Mouse (Mus musculus) CH12.LX (cell line): ENCODE data around the gene Zmynd15. TPM values are rescaled to one million over a fixed set of nuclear protein-coding genes. Genes with fewer than 3 reads are reported as not detected.
"Not testable (repeated sequence)": the region's sequence is repeated elsewhere in the genome, so short reads cannot be mapped to it uniquely, and the experiment has no call there.

ENCODE experiments used
- DNase-seq: peaks from one replicate; pipeline ENCODE4 v3.0.0-alpha.2; 2013; ENCODE audit errors: extremely low read depth
- H3K27ac ChIP-seq: 2 replicates; pipeline ENCODE4 v1.5.1; 2012; ENCODE audit warnings: low read depth, mild to moderate bottlenecking, control low read depth, moderate library complexity; ENCODE audit not compliant: insufficient read depth
- H3K27me3 ChIP-seq: replicated peaks from 2 replicates; pipeline ENCODE3; 2012; ENCODE audit warnings: inconsistent platforms
- H3K36me3 ChIP-seq, 2 experiments: replicated peaks in 1 of 2; 2 replicates each; pipeline versions ENCODE3 to v1.6.1; 2012; ENCODE audit warnings: inconsistent platforms in 1 of 2, low read length in 1 of 2, mild to moderate bottlenecking in 1 of 2, mixed read lengths in 1 of 2, moderate library complexity in 1 of 2; ENCODE audit not compliant: control insufficient read depth in 1 of 2, insufficient read depth in 1 of 2
- H3K4me1 ChIP-seq, 2 experiments: 2 replicates each; pipeline ENCODE4 v1.6.1; 2012; ENCODE audit warnings: inconsistent platforms in 1 of 2, moderate library complexity in 1 of 2; ENCODE audit not compliant: insufficient read depth in 2 of 2, control insufficient read depth in 1 of 2
- H3K4me2 ChIP-seq: 2 replicates; pipeline ENCODE4 v1.6.1; 2012; ENCODE audit warnings: low read depth, mild to moderate bottlenecking, control low read depth; ENCODE audit not compliant: poor library complexity, insufficient read depth, severe bottlenecking
- H3K4me3 ChIP-seq, 3 experiments: fragments of 150-350 bp in 1 of 3; sonication (generic) in 1 of 3; replicated peaks in 1 of 3; 2 replicates each; pipeline versions ENCODE3 to v1.5.1; 2011 to 2012; ENCODE audit warnings: low read depth in 2 of 3, low read length in 2 of 3, mild to moderate bottlenecking in 2 of 3, moderate library complexity in 2 of 3, control low read depth in 1 of 3, improper control_type of control experiment in 1 of 3, inconsistent platforms in 1 of 3, mixed read lengths in 1 of 3; ENCODE audit not compliant: poor library complexity in 1 of 3
- H3K79me2 ChIP-seq: replicated peaks from 2 replicates; pipeline ENCODE4 v1.6.1; 2012; ENCODE audit warnings: mild to moderate bottlenecking, moderate library complexity; ENCODE audit not compliant: control insufficient read depth, poor library complexity, insufficient read depth, severe bottlenecking; ENCODE audit errors: extremely low read depth
- H3K9ac ChIP-seq: 2 replicates; pipeline ENCODE4 v1.6.1; 2012; ENCODE audit warnings: low read depth, mild to moderate bottlenecking, control low read depth, moderate library complexity; ENCODE audit not compliant: insufficient read depth
- H3K9me3 ChIP-seq: replicated peaks from 2 replicates; pipeline ENCODE3; 2012; ENCODE audit warnings: low read length, inconsistent platforms, mixed read lengths
- BHLHE40 ChIP-seq: IDR thresholded peaks from 2 replicates; pipeline ENCODE4 v1.6.1; 2011; ENCODE audit warnings: mild to moderate bottlenecking, low read depth, low read length, improper control_type of control experiment
- CHD1 ChIP-seq: IDR thresholded peaks from 2 replicates; pipeline ENCODE4 v1.6.1; 2012; ENCODE audit warnings: low read depth, low read length, improper control_type of control experiment, inconsistent platforms
- CHD2 ChIP-seq: IDR thresholded peaks from 2 replicates; pipeline ENCODE4 v1.6.1; 2011; ENCODE audit warnings: low read length, improper control_type of control experiment
- E2F4 ChIP-seq: IDR thresholded peaks from 2 replicates; pipeline ENCODE4 v1.6.1; 2011; ENCODE audit warnings: low read depth, low read length, improper control_type of control experiment; ENCODE audit not compliant: insufficient replicate concordance
- EP300 ChIP-seq: IDR thresholded peaks from 2 replicates; pipeline ENCODE4 v1.6.1; 2011; ENCODE audit warnings: low read length, improper control_type of control experiment
- ETS1 ChIP-seq: conservative IDR thresholded peaks from 2 replicates; pipeline ENCODE4 v1.6.1; 2012; ENCODE audit warnings: low read depth, mild to moderate bottlenecking, inconsistent platforms, low read length, improper control_type of control experiment, moderate library complexity
- MAX ChIP-seq: IDR thresholded peaks from 2 replicates; pipeline ENCODE4 v1.6.1; 2011; ENCODE audit warnings: low read length, improper control_type of control experiment
- MEF2A ChIP-seq: IDR thresholded peaks from 2 replicates; pipeline ENCODE4 v1.6.1; 2014; ENCODE audit warnings: low read depth, mild to moderate bottlenecking, inconsistent platforms, low read length, improper control_type of control experiment, borderline replicate concordance
- MYC ChIP-seq: IDR thresholded peaks from 2 replicates; pipeline ENCODE4 v1.6.1; 2011; ENCODE audit warnings: low read depth, mild to moderate bottlenecking, improper control_type of control experiment, low read length
- NRF1 ChIP-seq: IDR thresholded peaks from 2 replicates; pipeline ENCODE4 v1.6.1; 2014; ENCODE audit warnings: low read depth, mild to moderate bottlenecking, inconsistent platforms, low read length, improper control_type of control experiment, moderate library complexity
- POLR2A ChIP-seq: IDR thresholded peaks from 2 replicates; pipeline ENCODE4 v1.6.1; 2011; ENCODE audit warnings: low read depth, mild to moderate bottlenecking, improper control_type of control experiment, low read length
- RAD21 ChIP-seq: IDR thresholded peaks from 2 replicates; pipeline ENCODE4 v1.6.1; 2011; ENCODE audit warnings: low read depth, mild to moderate bottlenecking, low read length, improper control_type of control experiment, moderate library complexity
- TCF12 ChIP-seq: IDR thresholded peaks from 2 replicates; pipeline ENCODE4 v1.6.1; 2014; ENCODE audit warnings: low read depth, mild to moderate bottlenecking, inconsistent platforms, low read length, improper control_type of control experiment
- UBTF ChIP-seq: IDR thresholded peaks from 2 replicates; pipeline ENCODE4 v1.6.1; 2012; ENCODE audit warnings: low read depth, mild to moderate bottlenecking, inconsistent platforms, low read length, improper control_type of control experiment, moderate library complexity
- USF1 ChIP-seq: IDR thresholded peaks from 2 replicates; pipeline ENCODE4 v1.6.1; 2014; ENCODE audit warnings: low read depth, mild to moderate bottlenecking, inconsistent platforms, low read length, improper control_type of control experiment
- ZC3H11A ChIP-seq: IDR thresholded peaks from 2 replicates; pipeline ENCODE4 v1.6.1; 2012; ENCODE audit warnings: low read depth, mild to moderate bottlenecking, inconsistent platforms, low read length, improper control_type of control experiment
- dilution Hi-C: fragments of 300-500 bp; cut with MboI; formaldehyde crosslinking; loops from 2 replicates; pipeline ENCODE4 v1.14.3; 2020; ENCODE audit warnings: low sequenced_read_pairs; ENCODE audit not compliant: extremely low pct_unique_long_range_greater_than_20kb, extremely low pct_ligation_motif_present
- in situ Hi-C: fragments of 300-500 bp; cut with MboI; formaldehyde crosslinking; loops from 3 replicates; pipeline ENCODE4 v1.14.3; 2019; ENCODE audit warnings: low sequenced_read_pairs, low pct_ligation_motif_present, low pct_unique_long_range_greater_than_20kb, mixed read lengths
- polyA plus RNA-seq: library from polyadenylated mRNA; unstranded; fragments of >175 nt; gene quantifications from 2 replicates; pipeline ENCODE4 v1.2.1, GENCODE M21; 2012; ENCODE audit warnings: low read depth; ENCODE audit not compliant: insufficient read length
- total RNA-seq, 2 experiments: library from RNA; depleted of rRNA; stranded (reverse); fragments of 300-350 nt in 1 of 2; fragments of >200 nt in 1 of 2; gene quantifications; 2 replicates each; pipeline ENCODE4 v1.2.3; 2012 to 2014

The Zmynd15 gene
- total and polyA plus RNA-seq, 3 experiments: 0.05 to 0.20 (median 0.08) TPM

GRCm38 (mm10) chr11:70419486-70419885 lies 39.7 kb upstream of the Zmynd15 start:
- Histone ChIP-seq H3K36me3 (no peaks in the 10 kb centered on the region), H3K9ac (no peak overlapping the region), H3K9me3 (no peaks in the 10 kb centered on the region), H3K27ac (no peak overlapping the region), H3K4me2 (no peak overlapping the region), H3K27me3 (no peaks in the 10 kb centered on the region), H3K79me2 (no peaks in the 10 kb centered on the region), H3K4me3 (no peak overlapping the region), H3K4me1 (peaks cover 0 to 9% of the 10 kb centered on the region in 2 experiments; a peak in 2 of 4 replicates)
- TF ChIP-seq NRF1: no peak
- TF ChIP-seq ETS1: no peak
- TF ChIP-seq CHD2: no peak
- TF ChIP-seq EP300: no peak
- TF ChIP-seq CHD1: no peak
- TF ChIP-seq USF1: no peak
- TF ChIP-seq BHLHE40: no peak
- TF ChIP-seq MYC: no peak
- no peak for TF ChIP-seq RAD21
- no peak for TF ChIP-seq MAX
- no peak for TF ChIP-seq TCF12
- no peak for TF ChIP-seq MEF2A
- TF ChIP-seq ZC3H11A: no peak
- dilution Hi-C loops (no loop called here), in situ Hi-C loops (loop anchor here (10.0 kb wide), 1 partner anchor 335 kb away; no protein-coding TSS in a partner anchor)
- DNase-seq: no peak

- H3K4me2 ChIP-seq, H3K4me1 ChIP-seq, H3K9me3 ChIP-seq, H3K9ac ChIP-seq, in situ Hi-C loops, H3K4me3 ChIP-seq, H3K27ac ChIP-seq, H3K79me2 ChIP-seq, H3K27me3 ChIP-seq, H3K36me3 ChIP-seq: not testable (repeated sequence)
- peak; percentile 52 for DNase-seq
- TF ChIP-seq BHLHE40: 0 out of 2 replicates have a peak, but pooled peaks have one; percentile 27
- TF ChIP-seq, all 38 proteins: peak for 1; not testable (repeated sequence) for 37
- dilution Hi-C loops: not testable (repeated sequence)
Observed at GRCm38 (mm10) chr11:70426598-70426997, 32.6 kb upstream of the Zmynd15 start.

- Histone ChIP-seq H3K9me3 (no peaks in the 10 kb centered on the region), H3K4me3 (peak overlapping the region in 2 of 3 experiments; percentile 73 to 87), H3K79me2 (peaks cover 9% of the 10 kb centered on the region), H3K27ac (no peak overlapping the region), H3K9ac (peak overlapping the region; percentile 21), H3K4me1 (peaks cover 11 to 46% of the 10 kb centered on the region in 2 experiments), H3K36me3 (peaks cover 9 to 25% of the 10 kb centered on the region in 2 experiments), H3K4me2 (peak overlapping the region; percentile 27; the same call in 1 of the 2 replicates), H3K27me3 (no peaks in the 10 kb centered on the region)
- dilution Hi-C loops: no loop called here
- TF ChIP-seq E2F4 (no peak), MYC (no peak), UBTF (no peak), POLR2A (no peak)
- DNase-seq: no peak
- in situ Hi-C loops: no loop called here
Observed at GRCm38 (mm10) chr11:70431574-70431973, 27.7 kb upstream of the Zmynd15 start.
